In the genomic region with DNA sequence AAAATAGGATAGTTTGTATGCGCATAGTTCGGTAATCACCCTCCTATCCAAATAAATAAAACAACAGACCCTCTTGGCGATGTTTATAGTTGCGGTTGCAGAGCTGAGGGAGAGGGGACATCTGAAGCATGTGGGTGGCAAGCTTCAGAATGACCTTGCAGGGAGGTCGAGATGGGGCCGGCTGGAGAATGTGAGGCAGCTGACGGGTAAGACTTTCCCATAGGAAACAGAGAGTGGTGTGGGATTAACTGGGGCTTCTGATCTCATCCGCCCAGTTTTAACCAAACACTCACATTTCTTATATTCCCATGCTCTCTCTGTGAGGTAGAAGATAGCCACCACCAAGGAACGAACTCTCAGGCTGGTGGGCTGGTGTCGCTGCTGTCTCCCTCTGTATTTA, we compare ENCODE assay signal across 8 mouse cellular contexts.
DNase-seq lines count a peak whose midpoint lies in the region; ATAC-seq and TF ChIP-seq lines count a peak whose summit lies in the region.
"Had no signal": no experiment of that assay in that cellular context is flagged by ENCODE, and none has a peak within 500 bp of the region (broad histone marks: within the 10 kb centered on the region; RNA-seq: fewer than 3 reads in every experiment).

No protein-coding gene starts in this region.

- no peaks in the 10 kb centered on the region for H3K9me3 ChIP-seq in kidney, embryonic 15.5 days (replicated peaks)

- no peaks in the 10 kb centered on the region for H3K27me3 ChIP-seq in kidney, embryonic 15.5 days
- no peaks in the 10 kb centered on the region for H3K27me3 ChIP-seq in myocyte (ENCODE audit: control insufficient read depth, insufficient read depth, insufficient read length)

- ATAC-seq in kidney, embryonic 15.5 days (replicated peaks; ENCODE audit: low FRiP score): 0 out of 2 replicates have a peak, but pooled peaks have one; percentile 46
- no peak for ATAC-seq in inflammation-experienced regulatory T-cells, adult 6 months
- no peak for ATAC-seq in megakaryocyte progenitor cell, adult 5-6 weeks (replicated peaks; ENCODE audit: poor library complexity)

- TF ChIP-seq POLR2A in myocyte (IDR thresholded peaks at IDR 0.05; ENCODE audit: insufficient read length, low read depth): no peak

- no peak overlapping the region for H3ac ChIP-seq in myocyte (ENCODE audit: control insufficient read depth, insufficient read length)

- H3K36me3 ChIP-seq in kidney, embryonic 15.5 days: no peaks in the 10 kb centered on the region
- no peaks in the 10 kb centered on the region for H3K36me3 ChIP-seq in myocyte (ENCODE audit: control insufficient read depth, insufficient read depth)

- no peaks in the 10 kb centered on the region for H3K79me2 ChIP-seq in myocyte (ENCODE audit: control insufficient read depth, insufficient read depth)

- peak overlapping the region; percentile 43 for H3K4me2 ChIP-seq in kidney, embryonic 15.5 days
- peak overlapping the region; percentile 74 for H3K4me2 ChIP-seq in myocyte (ENCODE audit: low read depth)

- no peak for DNase-seq in kidney, postnatal 25 days
- peak; percentile 52 for DNase-seq in embryo, embryonic 11 days
- peak; percentile 35 for DNase-seq in forelimb bud, embryonic 11.5 days (ENCODE audit: low read depth, low spot score)
- DNase-seq: kidney, adult 2 months had no signal

- WGBS in kidney, embryonic 15.5 days: 13% methylated on average over 10 of the region's 10 CpGs

- peaks cover 24% of the 10 kb centered on the region for H3K4me1 ChIP-seq in kidney, embryonic 15.5 days

- H3K4me3 ChIP-seq in kidney, embryonic 15.5 days (replicated peaks): no peak overlapping the region; the same call in 1 of the 2 replicates
- no peak overlapping the region for H3K4me3 ChIP-seq in myocyte

- peak overlapping the region; percentile 39 for H3K27ac ChIP-seq in kidney, embryonic 15.5 days

- no peak overlapping the region for H3K9ac ChIP-seq in kidney, embryonic 15.5 days

TF ChIP-seq in myocyte, 11 proteins besides CTCF, POLR2A, EP300 and RAD21:
- TF ChIP-seq SRF (IDR thresholded peaks at IDR 0.05; ENCODE audit: control insufficient read depth, insufficient read length, low read depth) (no peak), MYOD1 (IDR thresholded peaks at IDR 0.05; ENCODE audit: control insufficient read depth in 1 of 3, insufficient read length in 2 of 3, low read depth in 2 of 3) (peak in 1 of 3 experiments; percentile 52), MYOG (IDR thresholded peaks at IDR 0.05; ENCODE audit: control insufficient read depth in 1 of 3, insufficient read depth in 1 of 3, insufficient read length in 2 of 3, low read depth in 2 of 3) (peak in 1 of 3 experiments; percentile 50)

Comparison
In these comparisons a context has a peak if more than half of its experiments do, and no peak if none do; other contexts are left out.
1. DNase-seq: peak in embryo, embryonic 11 days (single experiment) and forelimb bud, embryonic 11.5 days (single experiment); none in kidney, postnatal 25 days (0 of 2).